Mouse (Mus musculus) yolk sac, embryonic 10.5 days (tissue): ENCODE measurements around the gene E030018B13Rik.

ENCODE experiments used
- DNase-seq: peaks from one replicate; pipeline ENCODE4 v3.0.0-alpha.2; 2017; ENCODE audit warnings: low spot score

Gene E030018B13Rik

GRCm38 (mm10) chr7:63897655-63898054, 19.0 kb upstream of the E030018B13Rik start:
- DNase-seq = no peak

- no peak for DNase-seq
Observed at GRCm38 (mm10) chr7:63898201-63898600, 18.5 kb upstream of the E030018B13Rik start.

GRCm38 (mm10) chr7:63899925-63900324, 16.7 kb upstream of the E030018B13Rik start:
- no peak for DNase-seq

GRCm38 (mm10) chr7:63900411-63900810, 16.2 kb upstream of the E030018B13Rik start:
- DNase-seq = no peak

GRCm38 (mm10) chr7:63901346-63901745, 15.3 kb upstream of the E030018B13Rik start:
- no peak for DNase-seq

GRCm38 (mm10) chr7:63901942-63902341, 14.7 kb upstream of the E030018B13Rik start:
- no peak for DNase-seq

GRCm38 (mm10) chr7:63902604-63903210, 13.9 kb upstream of the E030018B13Rik start:
- DNase-seq = no peak

GRCm38 (mm10) chr7:63903635-63904380, 12.8 kb upstream of the E030018B13Rik start:
- DNase-seq = no peak

- no peak for DNase-seq
Observed at GRCm38 (mm10) chr7:63905190-63905589, 11.5 kb upstream of the E030018B13Rik start.

GRCm38 (mm10) chr7:63905642-63906041, 11.0 kb upstream of the E030018B13Rik start:
- DNase-seq = no peak

- no peak for DNase-seq
Observed at GRCm38 (mm10) chr7:63907778-63908495, 8.7 kb upstream of the E030018B13Rik start.

- DNase-seq = peak; percentile 32
Observed at GRCm38 (mm10) chr7:63908496-63909285, 8.0 kb upstream of the E030018B13Rik start.

- no peak for DNase-seq
Observed at GRCm38 (mm10) chr7:63910225-63910624, 6.4 kb upstream of the E030018B13Rik start.

GRCm38 (mm10) chr7:63910912-63911311, 5.7 kb upstream of the E030018B13Rik start:
- no peak for DNase-seq

- peak; percentile 43 for DNase-seq
Observed at GRCm38 (mm10) chr7:63911383-63912233, 5.0 kb upstream of the E030018B13Rik start.

- DNase-seq = no peak
Observed at GRCm38 (mm10) chr7:63912234-63912810, 4.3 kb upstream of the E030018B13Rik start.

- peak; percentile 40 for DNase-seq
Observed at GRCm38 (mm10) chr7:63912924-63913723, 3.5 kb upstream of the E030018B13Rik start.

- peak; percentile 55 for DNase-seq
Observed at GRCm38 (mm10) chr7:63913724-63914692, 2.6 kb upstream of the E030018B13Rik start.

GRCm38 (mm10) chr7:63914891-63915290, 1.8 kb upstream of the E030018B13Rik start:
- no peak for DNase-seq
